Mouse (Mus musculus) gonadal fat pad, adult 2 months (tissue): Measurements from ENCODE around the gene Sppl3. TPM values are rescaled to one million over a fixed set of nuclear protein-coding genes. Genes with fewer than 3 reads are reported as not detected.
A peak's percentile ranks its signal among the peaks of the same experiment; 100 is the strongest.

Experiments
- DNase-seq: peaks from one replicate; pipeline ENCODE4 v3.0.0-alpha.2; 2012; ENCODE audit warnings: low read depth
- polyA plus RNA-seq: library from polyadenylated mRNA; depleted of rRNA; stranded (reverse); fragments of >200 nt; gene quantifications from 2 replicates; pipeline ENCODE4 v1.2.3, GENCODE M21; 2012

The Sppl3 gene
- polyA plus RNA-seq, 1 experiment, result 55.5 TPM

GRCm38 (mm10) chr5:114997327-114997726 is 13.6 kb upstream of the Sppl3 start:
- DNase-seq, result no peak

- no peak for DNase-seq
Measured at GRCm38 (mm10) chr5:115000503-115000902, 10.4 kb upstream of the Sppl3 start.

GRCm38 (mm10) chr5:115001464-115001863 is 9.5 kb upstream of the Sppl3 start:
- no peak for DNase-seq

- no peak for DNase-seq
Measured at GRCm38 (mm10) chr5:115002781-115003180, 8.2 kb upstream of the Sppl3 start.

GRCm38 (mm10) chr5:115003224-115003873 is 7.6 kb upstream of the Sppl3 start:
- DNase-seq, result no peak

- no peak for DNase-seq
Measured at GRCm38 (mm10) chr5:115007768-115008167, 3.2 kb upstream of the Sppl3 start.

- DNase-seq, result peak; percentile 89
Measured at GRCm38 (mm10) chr5:115008307-115008706, 2.6 kb upstream of the Sppl3 start.

GRCm38 (mm10) chr5:115009143-115009542 is 1.8 kb upstream of the Sppl3 start:
- DNase-seq, result no peak

- DNase-seq, result no peak
Measured at GRCm38 (mm10) chr5:115009961-115010360, 976 bp upstream of the Sppl3 start.

GRCm38 (mm10) chr5:115011217-115011518 is 231 bp downstream of the Sppl3 start:
- no peak for DNase-seq

GRCm38 (mm10) chr5:115011519-115012261 is 753 bp downstream of the Sppl3 start:
- DNase-seq, result no peak

- no peak for DNase-seq
Measured at GRCm38 (mm10) chr5:115013436-115013835, 2.5 kb downstream of the Sppl3 start.

GRCm38 (mm10) chr5:115014570-115014969 is 3.6 kb downstream of the Sppl3 start:
- DNase-seq, result no peak

- no peak for DNase-seq
Measured at GRCm38 (mm10) chr5:115015121-115015520, 4.2 kb downstream of the Sppl3 start.

- no peak for DNase-seq
Measured at GRCm38 (mm10) chr5:115018270-115018669, 7.3 kb downstream of the Sppl3 start.

GRCm38 (mm10) chr5:115018813-115019212 is 7.9 kb downstream of the Sppl3 start:
- DNase-seq, result no peak

- no peak for DNase-seq
Measured at GRCm38 (mm10) chr5:115022021-115022420, 11.1 kb downstream of the Sppl3 start.

GRCm38 (mm10) chr5:115026170-115026569 is 15.2 kb downstream of the Sppl3 start:
- DNase-seq, result no peak

- no peak for DNase-seq
Measured at GRCm38 (mm10) chr5:115027109-115027508, 16.2 kb downstream of the Sppl3 start.

GRCm38 (mm10) chr5:115028920-115029319 is 18.0 kb downstream of the Sppl3 start:
- no peak for DNase-seq

- DNase-seq, result no peak
Measured at GRCm38 (mm10) chr5:115029509-115029908, 18.6 kb downstream of the Sppl3 start.

- no peak for DNase-seq
Measured at GRCm38 (mm10) chr5:115031576-115031975, 20.6 kb downstream of the Sppl3 start.

GRCm38 (mm10) chr5:115032620-115033019 is 21.7 kb downstream of the Sppl3 start:
- no peak for DNase-seq

- no peak for DNase-seq
Measured at GRCm38 (mm10) chr5:115035217-115035616, 24.3 kb downstream of the Sppl3 start.
